Mouse (Mus musculus) liver, embryonic 14.5 days (tissue): ENCODE results near the gene Galntl6.

Source experiments
- CTCF ChIP-seq: IDR thresholded peaks from 2 replicates; pipeline ENCODE4 v1.5.1; 2016; ENCODE audit warnings: antibody characterized with exemption, low read depth, control low read depth
- EP300 ChIP-seq: IDR thresholded peaks from 2 replicates; pipeline ENCODE4 v1.6.1; 2016; ENCODE audit warnings: antibody characterized with exemption, low read depth

GRCm38 (mm10) chr8:57890159-57890558, 1022.3 kb downstream of the Galntl6 start:
- TF ChIP-seq CTCF, result no peak
- no peak for TF ChIP-seq EP300
